Mouse (Mus musculus) thymus, adult 2 months (tissue): Measurements from ENCODE around the gene Egflam.

Experiments used
- CTCF ChIP-seq: fragments of 200-500 bp; IDR thresholded peaks from 2 replicates; pipeline ENCODE4 v1.5.1; 2012; ENCODE audit warnings: mild to moderate bottlenecking, control low read depth, low read length, moderate library complexity, borderline replicate concordance; ENCODE audit not compliant: control insufficient read depth, poor library complexity, insufficient read depth; ENCODE audit errors: extremely low read depth
- POLR2A ChIP-seq: fragments of 200-500 bp; IDR thresholded peaks from 2 replicates; pipeline ENCODE4 v1.6.1; 2012; ENCODE audit warnings: mild to moderate bottlenecking, low read length, control low read depth, moderate library complexity; ENCODE audit not compliant: control insufficient read depth, poor library complexity, insufficient read depth; ENCODE audit errors: extremely low read depth

- TF ChIP-seq CTCF (no peak), POLR2A (no peak)
Observed at GRCm38 (mm10) chr15:7424282-7424681, 26.1 kb upstream of the Egflam start.
